Mouse (Mus musculus) intestine, embryonic 15.5 days (tissue): Measurements from ENCODE around the gene Adgrg2. TPM values are rescaled to one million over a fixed set of nuclear protein-coding genes. Genes with fewer than 3 reads are reported as not detected.

Source experiments
- ATAC-seq: fragments of 200-750 bp; cut with Nextera tagmentation; 2 replicates; pipeline ENCODE4 v1.8.0; 2017; ENCODE audit warnings: moderate TSS enrichment, moderate library complexity
- H3K27ac ChIP-seq: fragments of 300-500 bp; sonication (generic); 2 replicates; pipeline ENCODE4 v1.5.1; 2015; ENCODE audit warnings: mild to moderate bottlenecking, inconsistent platforms
- H3K27me3 ChIP-seq: fragments of 300-500 bp; sonication (generic); replicated peaks from 2 replicates; pipeline ENCODE4 v1.6.1; 2015; ENCODE audit warnings: inconsistent platforms
- H3K36me3 ChIP-seq: fragments of 300-500 bp; sonication (generic); 2 replicates; pipeline ENCODE4 v1.6.1; 2015; ENCODE audit warnings: inconsistent platforms
- H3K4me1 ChIP-seq: fragments of 300-500 bp; sonication (generic); replicated peaks from 2 replicates; pipeline ENCODE4 v1.6.1; 2015; ENCODE audit warnings: inconsistent platforms
- H3K4me2 ChIP-seq: fragments of 300-500 bp; sonication (generic); replicated peaks from 2 replicates; pipeline ENCODE4 v1.6.1; 2015; ENCODE audit warnings: mild to moderate bottlenecking, inconsistent platforms
- H3K4me3 ChIP-seq: fragments of 300-500 bp; sonication (generic); replicated peaks from 2 replicates; pipeline ENCODE4 v1.5.1; 2015; ENCODE audit warnings: inconsistent platforms
- H3K9ac ChIP-seq: fragments of 300-500 bp; sonication (generic); 2 replicates; pipeline ENCODE4 v1.6.1; 2015; ENCODE audit warnings: inconsistent platforms
- H3K9me3 ChIP-seq: fragments of 300-500 bp; sonication (generic); 2 replicates; pipeline ENCODE4 v1.6.1; 2016; ENCODE audit warnings: inconsistent platforms
- WGBS: fragments of 180-500 bp; shearing (Covaris S2); methylation state at CpG from one replicate; pipeline ENCODE4 v1.1.7; 2015; 5-methylcytosine and 5-hydroxymethylcytosine counted together
- polyA plus RNA-seq: library from polyadenylated mRNA; unstranded; fragments of >200 nt; fragmentation: Nextera tagmentation; extraction: Ambion mirVana; gene quantifications from 2 replicates; pipeline ENCODE4 v1.2.1, GENCODE M21; 2015

Gene Adgrg2
- 1.1 and 1.5 TPM in 2 replicates for polyA plus RNA-seq

DNA sequence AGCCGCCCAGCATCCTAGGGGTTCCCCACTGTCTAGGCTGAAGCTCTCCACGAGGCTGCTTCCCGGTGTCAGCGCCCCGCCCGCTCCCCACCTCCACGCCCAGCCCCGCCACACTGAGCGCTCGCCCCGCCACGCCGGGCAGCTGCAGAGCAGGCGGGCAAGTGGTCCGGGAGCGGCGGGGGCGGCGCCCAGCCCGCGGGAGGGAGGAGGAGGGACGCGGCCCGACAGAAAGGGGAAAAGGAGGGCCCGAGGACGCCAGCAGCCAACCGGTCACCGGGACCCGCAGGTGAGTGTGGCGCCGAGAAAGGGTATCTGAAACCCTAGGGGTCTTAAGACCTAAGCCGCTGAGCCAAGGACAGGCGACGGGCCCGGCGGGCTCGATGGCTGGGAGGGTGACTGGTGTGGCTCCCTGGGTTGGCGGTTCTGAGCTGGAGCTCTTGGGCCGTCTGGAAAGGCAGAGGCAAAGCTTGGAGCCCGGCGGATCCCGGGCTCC lies at the start of gene Adgrg2:
TSS of gene Adgrg2 (plus strand) at position 227 of the 493 bp plus-strand sequence.
- Histone ChIP-seq H3K9me3 (no peaks in the 10 kb centered on the region), H3K9ac (no peak within 1 kb of the TSS)

DNA sequence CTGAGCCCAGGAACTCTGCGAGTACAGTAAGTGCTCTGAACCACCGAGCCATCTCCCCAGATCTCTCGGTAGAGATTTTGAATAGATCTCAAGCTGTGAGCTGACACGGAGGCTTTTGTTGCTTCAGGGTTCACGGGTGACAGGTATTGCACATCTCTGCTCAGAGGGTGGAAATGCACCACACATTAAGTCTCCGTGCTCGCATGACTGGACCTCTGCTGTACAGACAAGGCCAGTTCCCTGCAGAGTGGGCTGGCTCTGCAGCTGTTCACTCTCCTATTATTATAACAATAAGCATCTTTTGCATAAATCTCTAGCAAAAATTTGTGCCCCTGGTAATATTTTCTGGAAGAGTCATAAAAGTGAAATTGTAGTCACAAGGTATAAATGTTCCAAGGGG lies 39.5 kb upstream of the Adgrg2 start:
- ATAC-seq = no peak
- Histone ChIP-seq H3K27ac (no peak overlapping the region), H3K36me3 (no peaks in the 10 kb centered on the region), H3K4me3 (no peak overlapping the region), H3K9me3 (no peaks in the 10 kb centered on the region), H3K4me2 (no peak overlapping the region), H3K4me1 (no peaks in the 10 kb centered on the region), H3K9ac (no peak overlapping the region), H3K27me3 (no peaks in the 10 kb centered on the region)
- 73% methylated on average over 7 of the region's 7 CpGs for WGBS

More for the DNA sequence above, at the start of gene Adgrg2:
- Histone ChIP-seq H3K4me1 (no peaks in the 10 kb centered on the region), H3K27ac (no peak within 1 kb of the TSS), H3K4me3 (peak within 1 kb of the TSS; percentile 40), H3K27me3 (peaks cover 12% of the 10 kb centered on the region; the same call in 1 of the 2 replicates), H3K4me2 (peak within 1 kb of the TSS; percentile 75), H3K36me3 (no peaks in the 10 kb centered on the region)
- ATAC-seq = peak; percentile 84
- WGBS = 13% methylated on average over 37 of the region's 42 CpGs

DNA sequence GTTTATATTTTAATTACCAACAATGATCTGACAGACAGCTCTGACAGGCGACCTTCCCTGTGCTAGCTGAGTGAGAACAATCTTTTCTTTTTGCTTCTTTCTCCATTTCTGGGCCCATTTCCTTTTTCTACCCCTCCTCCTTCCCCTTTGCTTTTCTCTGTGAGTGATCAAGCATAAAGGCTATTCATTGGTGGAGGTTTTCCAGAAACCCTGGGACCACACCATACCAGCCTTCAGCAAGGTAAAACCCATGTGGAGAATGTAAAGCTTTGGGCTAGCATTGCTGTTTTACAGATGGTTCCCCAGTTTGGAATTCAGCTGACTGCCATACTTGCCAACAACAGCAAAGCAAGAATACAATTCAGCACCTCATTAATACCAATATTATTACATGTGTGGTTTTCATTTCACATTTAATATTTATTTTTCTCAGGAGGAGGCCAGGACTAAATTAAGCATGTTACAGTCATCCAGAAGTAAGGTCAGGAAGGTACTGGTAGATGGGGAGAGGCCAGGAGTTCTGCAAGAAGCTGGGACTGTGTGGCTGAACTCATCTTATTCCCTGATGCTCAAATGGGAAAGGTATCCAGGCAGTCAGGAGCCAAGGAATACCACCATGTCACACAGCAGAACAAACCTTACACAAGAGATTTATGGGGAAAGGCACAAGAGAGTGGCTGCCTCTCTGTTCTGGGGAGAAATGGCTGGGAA lies 38.4 kb upstream of the Adgrg2 start:
- H3K9me3 ChIP-seq = no peaks in the 10 kb centered on the region
- no peak overlapping the region for H3K4me2 ChIP-seq
- no peak overlapping the region for H3K4me3 ChIP-seq
- H3K9ac ChIP-seq = no peak overlapping the region
- WGBS = 50% methylated on average over 1 of the region's 1 CpGs
- H3K27ac ChIP-seq = no peak overlapping the region
- ATAC-seq = no peak
- no peaks in the 10 kb centered on the region for H3K4me1 ChIP-seq
- no peaks in the 10 kb centered on the region for H3K36me3 ChIP-seq
- H3K27me3 ChIP-seq = no peaks in the 10 kb centered on the region

DNA sequence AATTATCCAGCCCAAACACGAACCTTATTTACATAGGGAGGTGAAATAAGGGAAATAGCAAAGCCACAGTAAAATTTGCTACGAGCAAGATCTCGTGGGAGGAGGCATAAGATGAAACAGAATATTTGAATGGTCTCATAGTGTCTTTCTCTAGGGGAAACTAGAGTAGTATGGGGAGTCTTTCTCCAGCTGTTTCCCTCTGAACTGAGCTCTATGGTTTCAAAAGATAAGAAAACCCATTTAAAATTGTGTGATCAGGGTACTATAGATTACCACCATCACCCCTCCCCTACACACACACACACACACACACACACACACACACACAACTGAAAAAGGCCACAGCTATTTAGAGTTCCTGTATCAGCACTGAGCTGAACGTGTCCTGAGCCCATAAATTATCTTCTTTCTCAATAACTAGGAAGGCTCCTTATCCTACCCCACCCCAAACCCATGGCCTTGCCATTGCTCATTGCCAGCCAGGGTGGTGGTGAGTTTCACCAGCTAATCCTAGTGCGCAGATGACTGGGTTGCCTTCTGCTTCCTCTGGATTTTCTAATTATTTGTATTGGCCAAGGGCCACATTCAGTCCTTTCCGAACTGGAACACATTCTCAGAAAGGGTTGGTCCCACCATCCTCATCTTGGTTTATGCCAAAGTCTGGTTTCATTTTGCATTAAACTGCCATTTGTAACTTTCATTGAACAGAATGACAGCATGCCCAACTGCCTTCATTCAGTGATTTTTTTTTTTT lies 5.6 kb upstream of the Adgrg2 start:
- H3K4me1 ChIP-seq = no peaks in the 10 kb centered on the region
- no peak overlapping the region for H3K4me3 ChIP-seq
- no peak overlapping the region for H3K9ac ChIP-seq
- no peak for ATAC-seq
- no peaks in the 10 kb centered on the region for H3K9me3 ChIP-seq
- 78% methylated on average over 6 of the region's 6 CpGs for WGBS
- no peak overlapping the region for H3K4me2 ChIP-seq
- H3K36me3 ChIP-seq = no peaks in the 10 kb centered on the region
- H3K27me3 ChIP-seq = 0 out of 2 replicates have a peak, but pooled peaks cover under 1% of the 10 kb centered on the region
- H3K27ac ChIP-seq = no peak overlapping the region

DNA sequence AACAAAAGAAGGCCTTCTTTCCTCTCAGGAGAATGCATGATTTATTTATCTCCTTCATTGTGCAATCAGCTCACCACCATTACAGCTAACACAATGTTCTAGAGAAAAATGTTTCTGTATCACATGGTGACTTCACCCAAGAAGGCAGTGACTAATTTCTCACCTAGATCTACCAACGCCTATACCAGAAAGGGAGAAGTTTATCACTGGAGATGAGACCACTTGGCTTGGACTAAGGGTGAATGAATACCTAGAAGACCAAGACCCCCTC lies 5.1 kb upstream of the Adgrg2 start:
- no peak overlapping the region for H3K27ac ChIP-seq
- no peak for ATAC-seq
- peaks cover 5% of the 10 kb centered on the region; the same call in 1 of the 2 replicates for H3K27me3 ChIP-seq
- no peak overlapping the region for H3K4me2 ChIP-seq
- no peak overlapping the region for H3K9ac ChIP-seq
- no peak overlapping the region for H3K4me3 ChIP-seq
- H3K4me1 ChIP-seq = no peaks in the 10 kb centered on the region
- H3K36me3 ChIP-seq = no peaks in the 10 kb centered on the region
- WGBS = 94% methylated on average over 1 of the region's 1 CpGs
- no peaks in the 10 kb centered on the region for H3K9me3 ChIP-seq

DNA sequence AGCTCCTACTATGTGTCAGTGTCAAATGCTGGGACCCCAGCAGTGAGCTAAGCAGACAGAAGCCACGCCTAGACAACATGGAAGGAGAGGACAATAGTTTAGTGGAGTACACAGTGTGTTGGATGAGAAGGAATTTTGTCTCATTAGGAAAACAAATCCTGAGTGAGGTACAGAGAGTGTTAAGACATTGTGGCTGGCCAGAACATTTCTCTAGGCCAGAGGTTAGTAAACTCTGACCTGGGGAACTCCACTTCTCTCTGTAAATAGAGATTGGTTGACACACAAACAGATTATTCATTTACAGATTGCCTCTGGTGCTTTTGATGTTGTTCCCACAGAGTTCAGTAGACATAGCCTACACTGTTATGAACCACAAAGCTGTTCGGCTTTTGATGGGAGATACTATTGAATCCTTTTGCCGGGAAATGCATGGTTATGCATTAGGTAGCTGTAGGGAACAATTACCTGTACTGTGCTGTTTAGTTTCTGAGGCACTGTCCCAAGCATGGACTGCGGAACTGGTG lies 22.5 kb downstream of the Adgrg2 start:
- H3K27ac ChIP-seq = no peak overlapping the region
- no peak overlapping the region for H3K4me2 ChIP-seq
- H3K36me3 ChIP-seq = no peaks in the 10 kb centered on the region
- no peak for ATAC-seq
- H3K4me3 ChIP-seq = no peak overlapping the region
- no peak overlapping the region for H3K9ac ChIP-seq
- 82% methylated on average over 4 of the region's 4 CpGs for WGBS
- H3K4me1 ChIP-seq = no peaks in the 10 kb centered on the region
- H3K27me3 ChIP-seq = no peaks in the 10 kb centered on the region
- H3K9me3 ChIP-seq = no peaks in the 10 kb centered on the region

DNA sequence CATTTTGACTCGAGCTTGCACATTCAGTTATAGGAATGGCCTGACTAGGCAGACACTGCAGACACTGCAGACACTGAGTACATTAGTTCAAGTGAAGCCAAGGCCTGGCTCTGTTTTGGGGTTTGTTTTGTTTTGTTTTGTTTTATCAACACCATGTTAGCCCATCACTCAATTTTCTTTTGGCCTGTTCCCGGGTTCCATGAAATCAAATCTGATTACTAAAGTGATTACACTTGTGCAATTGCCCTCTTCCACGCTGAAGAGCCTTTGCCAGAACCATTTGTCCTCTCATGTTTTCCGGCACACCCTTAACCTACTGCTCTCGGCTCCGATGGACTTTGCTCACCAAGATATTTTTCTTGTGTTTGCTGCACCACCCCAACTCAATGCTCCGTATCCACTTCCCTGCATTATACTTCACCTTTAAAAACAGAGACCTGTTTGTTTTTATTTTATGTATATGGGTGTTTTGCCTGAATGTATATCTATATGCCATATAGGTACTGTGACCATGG lies 23.4 kb downstream of the Adgrg2 start:
- no peak for ATAC-seq
- no peak overlapping the region for H3K4me2 ChIP-seq
- WGBS = 76% methylated on average over 7 of the region's 7 CpGs

DNA sequence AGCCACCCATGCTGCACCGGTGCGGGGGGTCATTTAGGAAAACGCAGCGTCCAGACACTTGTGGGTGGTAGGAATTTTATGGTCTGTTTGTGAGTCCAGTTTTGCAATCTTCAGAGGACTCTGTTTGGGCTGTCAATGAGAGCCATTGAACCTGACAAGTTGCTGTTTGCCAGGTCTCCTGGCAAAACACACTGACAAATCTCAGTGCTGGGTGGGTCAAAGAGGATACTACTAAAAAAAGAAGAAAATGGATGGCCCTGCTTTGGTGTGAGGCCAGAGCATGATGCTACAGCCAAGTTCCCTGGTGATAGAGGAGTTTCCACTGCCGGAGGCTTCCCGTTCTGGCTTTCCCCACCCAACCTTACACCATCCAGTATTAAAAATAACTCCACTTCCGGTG lies 27.9 kb downstream of the Adgrg2 start:
- Histone ChIP-seq H3K36me3 (no peaks in the 10 kb centered on the region), H3K9ac (no peak overlapping the region), H3K4me1 (no peaks in the 10 kb centered on the region), H3K27me3 (no peaks in the 10 kb centered on the region), H3K27ac (no peak overlapping the region), H3K4me3 (no peak overlapping the region), H3K9me3 (no peaks in the 10 kb centered on the region), H3K4me2 (no peak overlapping the region)
- WGBS = 56% methylated on average over 7 of the region's 7 CpGs
- no peak for ATAC-seq

More for the DNA sequence above, 23.4 kb downstream of the Adgrg2 start:
- H3K4me1 ChIP-seq = no peaks in the 10 kb centered on the region
- no peaks in the 10 kb centered on the region for H3K9me3 ChIP-seq
- no peak overlapping the region for H3K4me3 ChIP-seq
- H3K27me3 ChIP-seq = no peaks in the 10 kb centered on the region
- H3K27ac ChIP-seq = no peak overlapping the region
- H3K36me3 ChIP-seq = no peaks in the 10 kb centered on the region
- no peak overlapping the region for H3K9ac ChIP-seq

DNA sequence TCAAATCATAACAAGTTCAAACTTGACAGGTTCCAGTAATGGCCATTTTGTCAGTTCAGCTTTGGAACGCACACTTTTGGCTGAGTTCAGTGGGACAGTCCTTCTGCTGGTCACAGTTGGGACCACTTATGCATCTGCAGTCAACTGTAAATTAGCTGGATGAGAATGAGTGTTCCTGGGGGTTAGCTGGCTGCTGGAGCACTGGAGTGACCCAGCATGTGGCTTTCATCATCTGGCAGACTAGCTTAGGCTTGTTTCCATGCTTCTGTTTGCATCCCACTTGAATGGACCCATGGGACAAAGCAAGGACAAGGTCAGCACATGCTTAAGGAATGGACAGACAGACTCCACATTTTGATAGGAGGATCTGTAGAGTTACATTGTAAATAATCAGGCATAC lies 33.2 kb downstream of the Adgrg2 start:
- Histone ChIP-seq H3K4me1 (no peaks in the 10 kb centered on the region), H3K27ac (no peak overlapping the region), H3K9ac (no peak overlapping the region), H3K36me3 (no peaks in the 10 kb centered on the region), H3K4me2 (no peak overlapping the region), H3K27me3 (no peaks in the 10 kb centered on the region), H3K9me3 (no peaks in the 10 kb centered on the region), H3K4me3 (no peak overlapping the region)
- WGBS = 78% methylated on average over 1 of the region's 1 CpGs
- no peak for ATAC-seq

DNA sequence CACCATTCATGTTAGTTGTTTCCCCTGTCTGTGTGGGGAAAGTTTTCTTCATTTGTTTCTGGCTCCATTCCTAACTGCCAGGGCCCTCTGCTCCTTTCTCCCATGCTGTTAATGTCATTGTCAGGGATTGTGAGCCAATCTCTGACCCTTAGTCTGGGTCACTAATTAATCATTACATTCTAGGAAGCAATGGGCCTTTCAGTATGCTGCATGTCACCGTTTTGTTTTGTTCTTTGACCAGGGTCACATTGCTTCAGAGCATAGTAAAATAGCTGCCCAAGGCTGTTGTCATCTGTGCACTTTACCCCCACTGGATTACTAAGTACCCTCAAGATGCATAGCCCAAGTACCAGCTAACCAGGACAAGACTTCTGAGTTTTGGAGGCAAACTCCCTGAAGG lies 36.0 kb downstream of the Adgrg2 start:
- Histone ChIP-seq H3K4me2 (no peak overlapping the region), H3K27me3 (no peaks in the 10 kb centered on the region), H3K27ac (no peak overlapping the region), H3K4me3 (no peak overlapping the region), H3K36me3 (no peaks in the 10 kb centered on the region), H3K9ac (no peak overlapping the region), H3K9me3 (no peaks in the 10 kb centered on the region), H3K4me1 (no peaks in the 10 kb centered on the region)
- ATAC-seq = no peak
- WGBS = 45% methylated on average over 1 of the region's 1 CpGs

DNA sequence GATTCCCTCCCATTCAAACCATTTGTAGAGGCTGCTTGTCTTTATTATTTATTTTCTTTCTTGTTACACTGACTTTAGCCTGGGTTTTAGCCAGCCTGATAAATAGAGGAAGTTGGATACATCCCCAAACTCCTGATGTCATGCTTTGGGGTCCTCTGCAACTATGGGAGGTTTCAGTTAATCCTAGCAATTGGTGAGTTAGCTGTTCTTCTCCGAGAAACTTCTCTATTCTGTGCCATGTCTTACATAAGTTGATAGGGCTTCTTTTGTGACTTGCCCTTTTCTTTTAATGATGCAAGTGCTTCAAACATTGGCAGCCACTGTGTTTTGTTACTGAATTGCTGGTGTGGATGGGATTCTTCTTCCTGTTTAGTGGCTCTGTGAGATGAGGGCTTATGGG lies 36.4 kb downstream of the Adgrg2 start:
- WGBS = 82% methylated on average over 1 of the region's 1 CpGs

DNA sequence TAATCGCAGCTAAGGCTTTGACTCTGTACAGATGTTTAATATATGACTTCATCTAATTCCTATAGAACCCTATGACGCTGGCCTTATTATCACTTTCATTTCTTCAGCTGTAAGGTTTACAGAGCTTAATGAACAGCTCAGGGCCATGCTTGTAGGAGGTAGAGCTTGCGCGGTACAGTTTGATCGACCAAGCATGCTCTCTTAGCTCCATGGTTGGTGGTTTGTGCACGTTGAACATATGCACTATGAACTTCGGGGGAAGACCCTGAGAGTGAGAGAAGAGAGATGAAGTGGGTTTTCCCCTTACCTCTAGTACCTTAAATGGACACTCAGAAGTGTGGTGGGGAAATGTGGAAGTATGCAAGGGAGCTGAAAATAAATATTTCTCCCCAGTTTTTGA lies 41.7 kb downstream of the Adgrg2 start:
- Histone ChIP-seq H3K9ac (no peak overlapping the region), H3K27me3 (no peaks in the 10 kb centered on the region), H3K4me2 (no peak overlapping the region), H3K27ac (no peak overlapping the region), H3K4me3 (no peak overlapping the region), H3K36me3 (no peaks in the 10 kb centered on the region), H3K9me3 (no peaks in the 10 kb centered on the region), H3K4me1 (no peaks in the 10 kb centered on the region)
- WGBS = 86% methylated on average over 7 of the region's 7 CpGs
- no peak for ATAC-seq

More for the DNA sequence above, 36.4 kb downstream of the Adgrg2 start:
- Histone ChIP-seq H3K4me3 (no peak overlapping the region), H3K27me3 (no peaks in the 10 kb centered on the region), H3K27ac (no peak overlapping the region), H3K9me3 (no peaks in the 10 kb centered on the region), H3K4me2 (no peak overlapping the region), H3K36me3 (no peaks in the 10 kb centered on the region), H3K9ac (no peak overlapping the region), H3K4me1 (no peaks in the 10 kb centered on the region)
- ATAC-seq = no peak
